Mouse (Mus musculus) neural tube, embryonic 13.5 days (tissue): ENCODE measurements at regions not wholly inside any gene's neighbourhood (a gene's known extent, or its start where the extent isn't known, plus 50 kb on each side); places are given as distances from the start of the nearest gene placed in this dataset.
A peak's percentile ranks its signal among the peaks of the same experiment; 100 is the strongest.

ENCODE experiments used
- ATAC-seq: fragments of 200-750 bp; cut with Nextera tagmentation; 2 replicates; pipeline ENCODE4 v1.8.0; 2017; ENCODE audit warnings: low read depth, mild to moderate bottlenecking, moderate TSS enrichment, moderate library complexity
- H3K27ac ChIP-seq: fragments of 300-500 bp; sonication (generic); replicated peaks from 2 replicates; pipeline ENCODE4 v1.5.1; 2015; ENCODE audit warnings: moderate library complexity, mild to moderate bottlenecking, inconsistent platforms
- H3K27me3 ChIP-seq: fragments of 300-500 bp; sonication (generic); 2 replicates; pipeline ENCODE4 v1.6.1; 2015; ENCODE audit warnings: mild to moderate bottlenecking, inconsistent platforms
- H3K36me3 ChIP-seq: fragments of 300-500 bp; sonication (generic); 2 replicates; pipeline ENCODE4 v1.6.1; 2015; ENCODE audit warnings: mild to moderate bottlenecking, inconsistent platforms
- H3K4me1 ChIP-seq: fragments of 300-500 bp; sonication (generic); replicated peaks from 2 replicates; pipeline ENCODE4 v1.6.1; 2015; ENCODE audit warnings: inconsistent platforms
- H3K4me2 ChIP-seq: fragments of 300-500 bp; sonication (generic); 2 replicates; pipeline ENCODE4 v1.6.1; 2015; ENCODE audit warnings: inconsistent platforms, mild to moderate bottlenecking, moderate library complexity
- H3K4me3 ChIP-seq: fragments of 300-500 bp; sonication (generic); 2 replicates; pipeline ENCODE4 v1.5.1; 2015; ENCODE audit warnings: mild to moderate bottlenecking, inconsistent platforms
- H3K9ac ChIP-seq: fragments of 300-500 bp; sonication (generic); 2 replicates; pipeline ENCODE4 v1.6.1; 2015; ENCODE audit warnings: moderate library complexity, mild to moderate bottlenecking, inconsistent platforms
- H3K9me3 ChIP-seq: fragments of 300-500 bp; sonication (generic); 2 replicates; pipeline ENCODE4 v1.6.1; 2016; ENCODE audit warnings: inconsistent platforms
- WGBS: fragments of 180-500 bp; shearing (Covaris S2); methylation state at CpG from one replicate; pipeline ENCODE4 v1.1.7; 2015; 5-methylcytosine and 5-hydroxymethylcytosine counted together

DNA sequence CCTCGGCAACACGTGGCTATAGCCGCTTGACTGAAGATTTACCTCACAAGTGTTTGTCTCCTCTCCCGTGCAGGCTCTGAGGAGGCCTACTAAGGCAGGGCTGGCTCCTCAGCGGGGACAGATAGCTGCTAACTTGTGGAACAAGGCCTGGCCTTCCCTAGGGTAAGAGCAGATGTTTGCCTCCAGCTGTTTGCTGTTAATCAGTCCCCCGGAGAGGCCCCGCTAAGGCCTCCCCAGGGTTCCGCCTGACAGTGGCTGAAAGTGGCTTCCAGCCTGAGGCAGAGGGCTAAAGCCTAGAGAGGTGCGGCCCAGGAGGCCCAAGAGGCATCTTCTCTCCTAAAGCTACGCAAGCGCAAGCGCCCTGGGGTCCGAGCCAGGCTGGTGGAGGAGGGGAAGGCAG lies 52.1 kb upstream of the Dlx4 start:
- ATAC-seq: no peak
- no peak overlapping the region for H3K4me3 ChIP-seq
- no peak overlapping the region for H3K4me2 ChIP-seq
- H3K9ac ChIP-seq: no peak overlapping the region
- H3K4me1 ChIP-seq: peaks cover 21% of the 10 kb centered on the region
- H3K27me3 ChIP-seq: peaks cover 66% of the 10 kb centered on the region
- no peaks in the 10 kb centered on the region for H3K36me3 ChIP-seq
- 38% methylated on average over 13 of the region's 13 CpGs for WGBS
- no peak overlapping the region for H3K27ac ChIP-seq
- no peaks in the 10 kb centered on the region for H3K9me3 ChIP-seq

DNA sequence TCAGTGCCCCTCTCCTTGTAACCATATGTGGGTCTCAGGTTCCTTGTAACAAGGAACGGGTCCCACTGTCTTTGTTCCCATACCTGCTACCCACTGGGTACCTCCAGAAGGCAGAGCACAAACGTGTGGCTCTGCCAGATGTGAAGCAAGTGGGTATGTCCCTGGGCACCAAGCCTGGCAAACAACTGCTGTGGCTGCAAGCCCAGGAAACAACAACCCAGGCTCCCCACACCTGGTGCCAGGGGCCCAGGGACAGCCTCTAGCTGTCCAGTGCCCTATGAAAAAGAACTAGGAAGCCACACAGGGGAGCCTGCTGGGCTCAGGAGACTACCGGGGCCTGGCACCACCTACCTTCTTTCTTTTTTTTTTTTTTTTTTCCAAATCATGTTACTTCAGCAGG lies 54.9 kb upstream of the Dlx4 start:
- H3K36me3 ChIP-seq: no peaks in the 10 kb centered on the region
- H3K4me1 ChIP-seq: peaks cover 19% of the 10 kb centered on the region
- H3K9ac ChIP-seq: no peak overlapping the region
- no peak overlapping the region for H3K4me2 ChIP-seq
- 50% methylated on average over 3 of the region's 3 CpGs for WGBS
- peaks cover 74% of the 10 kb centered on the region for H3K27me3 ChIP-seq
- no peak overlapping the region for H3K27ac ChIP-seq
- H3K4me3 ChIP-seq: no peak overlapping the region
- no peaks in the 10 kb centered on the region for H3K9me3 ChIP-seq
- ATAC-seq: no peak

DNA sequence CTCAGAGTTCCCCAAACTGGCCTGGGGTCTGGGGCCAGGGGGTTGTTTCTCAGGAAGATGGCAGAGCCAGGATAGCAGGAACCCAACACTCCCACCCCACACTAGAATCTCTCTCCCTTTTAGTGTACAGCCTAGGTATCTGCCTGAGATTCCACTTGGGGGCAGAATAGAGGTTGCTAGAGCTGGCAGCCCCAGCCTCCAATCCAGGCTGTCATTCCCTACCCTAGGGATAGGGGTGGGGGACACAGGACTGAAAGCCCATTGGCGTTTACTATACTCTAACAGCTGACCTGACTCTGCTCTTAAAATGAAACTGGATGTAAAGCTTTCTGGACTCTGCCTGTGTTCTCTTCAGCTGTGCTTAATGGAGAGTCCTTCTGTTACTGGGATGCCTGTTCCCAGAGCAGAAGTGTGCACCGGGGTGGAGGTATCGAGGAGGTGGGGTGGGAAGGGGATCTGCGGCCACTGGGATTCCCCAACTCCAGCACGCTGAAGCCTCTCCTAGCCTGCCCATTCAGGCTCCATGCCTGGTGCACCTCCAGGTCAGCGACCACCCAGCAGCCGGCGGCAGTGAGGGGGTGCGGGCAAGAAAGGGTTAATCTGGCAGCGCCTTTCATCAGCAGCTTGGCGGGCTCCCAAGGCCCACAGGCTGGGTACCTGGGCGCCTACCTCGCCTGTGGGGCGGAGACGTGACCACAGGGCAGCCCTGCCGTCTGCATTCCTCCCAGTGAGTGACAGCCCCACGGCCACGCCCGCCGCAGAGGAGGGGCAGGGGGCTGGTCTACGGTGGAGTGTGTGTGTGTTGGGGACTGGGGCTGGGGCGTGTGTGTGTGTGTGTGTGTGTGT lies 50.9 kb upstream of the Tac4 start:
- H3K9me3 ChIP-seq: no peaks in the 10 kb centered on the region
- H3K4me2 ChIP-seq: peak overlapping the region; percentile 58
- peaks cover 22% of the 10 kb centered on the region for H3K27me3 ChIP-seq
- peak overlapping the region; percentile 22 for H3K4me3 ChIP-seq
- no peak overlapping the region for H3K27ac ChIP-seq
- WGBS: 2% methylated on average over 22 of the region's 22 CpGs
- H3K36me3 ChIP-seq: no peaks in the 10 kb centered on the region
- peaks cover 23% of the 10 kb centered on the region for H3K4me1 ChIP-seq
- ATAC-seq: peak; percentile 79
- H3K9ac ChIP-seq: peak overlapping the region; percentile 53; the same call in 1 of the 2 replicates

DNA sequence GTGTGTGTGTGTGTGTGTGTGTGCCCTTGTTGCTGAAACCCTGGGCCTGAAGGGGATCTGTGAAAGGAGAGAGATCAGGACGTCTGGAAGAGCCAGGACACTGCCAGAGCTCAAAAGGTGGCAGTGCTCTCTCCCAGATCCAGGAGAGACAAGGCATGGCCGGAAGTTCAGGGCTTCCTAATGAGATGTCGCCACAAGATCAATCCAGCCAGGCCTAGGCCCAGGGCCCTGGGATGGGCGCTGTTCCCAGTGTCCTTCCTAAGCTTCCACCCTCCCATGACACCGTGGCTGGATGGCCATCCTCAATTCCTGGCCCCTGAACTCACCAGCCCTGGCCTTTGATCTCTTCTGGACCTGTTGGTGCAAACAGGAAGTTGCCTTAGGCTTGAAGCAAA lies 50.3 kb upstream of the Tac4 start:
- Histone ChIP-seq H3K27me3 (peaks cover 28% of the 10 kb centered on the region), H3K4me3 (peak overlapping the region; percentile 22; the same call in 1 of the 2 replicates), H3K27ac (no peak overlapping the region), H3K4me2 (peak overlapping the region; percentile 58), H3K36me3 (no peaks in the 10 kb centered on the region), H3K4me1 (peaks cover 23% of the 10 kb centered on the region), H3K9me3 (no peaks in the 10 kb centered on the region), H3K9ac (no peak overlapping the region)
- WGBS: 23% methylated on average over 5 of the region's 5 CpGs
- ATAC-seq: 0 out of 2 replicates have a peak, but pooled peaks have one; percentile 7
